Mouse (Mus musculus) embryo, embryonic 10.5 days (tissue): Measurements from ENCODE around the gene Rhot1.
"Not testable (repeated sequence)": the region's sequence is repeated elsewhere in the genome, so short reads cannot be mapped to it uniquely, and the experiment has no call there.

Experiments
- DNase-seq: peaks from one replicate; pipeline ENCODE4 v3.0.0-alpha.2; 2015; ENCODE audit warnings: low spot score

The Rhot1 gene

GRCm38 (mm10) chr11:80196351-80196750 lies 12.5 kb upstream of the Rhot1 start:
- DNase-seq, result no peak

- no peak for DNase-seq
These were observed 9.5 kb upstream of the Rhot1 start for GRCm38 (mm10) chr11:80199316-80199715.

GRCm38 (mm10) chr11:80199773-80200172 lies 9.0 kb upstream of the Rhot1 start:
- DNase-seq, result no peak

GRCm38 (mm10) chr11:80200326-80200725 lies 8.5 kb upstream of the Rhot1 start:
- peak; percentile 55 for DNase-seq

- no peak for DNase-seq
These were observed 6.5 kb upstream of the Rhot1 start for GRCm38 (mm10) chr11:80202296-80202695.

- DNase-seq, result no peak
These were observed 4.8 kb upstream of the Rhot1 start for GRCm38 (mm10) chr11:80204037-80204436.

GRCm38 (mm10) chr11:80204941-80205340 lies 3.9 kb upstream of the Rhot1 start:
- no peak for DNase-seq

- DNase-seq, result no peak
These were observed 357 bp upstream of the Rhot1 start for GRCm38 (mm10) chr11:80208465-80208859.

- DNase-seq, result no peak
These were observed 1.5 kb downstream of the Rhot1 start for GRCm38 (mm10) chr11:80210321-80210720.

- no peak for DNase-seq
These were observed 3.5 kb downstream of the Rhot1 start for GRCm38 (mm10) chr11:80212282-80212681.

GRCm38 (mm10) chr11:80215291-80215690 lies 6.5 kb downstream of the Rhot1 start:
- DNase-seq, result no peak

- DNase-seq, result no peak
These were observed 10.0 kb downstream of the Rhot1 start for GRCm38 (mm10) chr11:80218657-80219293.

- DNase-seq, result not testable (repeated sequence)
These were observed 21.2 kb downstream of the Rhot1 start for GRCm38 (mm10) chr11:80230066-80230465.

GRCm38 (mm10) chr11:80237278-80237677 lies 28.5 kb downstream of the Rhot1 start:
- DNase-seq, result no peak

- DNase-seq, result no peak
These were observed 29.5 kb downstream of the Rhot1 start for GRCm38 (mm10) chr11:80238306-80238705.

GRCm38 (mm10) chr11:80247026-80247425 lies 38.2 kb downstream of the Rhot1 start:
- no peak for DNase-seq

GRCm38 (mm10) chr11:80248531-80248930 lies 39.7 kb downstream of the Rhot1 start:
- no peak for DNase-seq

- no peak for DNase-seq
These were observed 55.3 kb downstream of the Rhot1 start for GRCm38 (mm10) chr11:80264137-80264536.

GRCm38 (mm10) chr11:80271096-80271495 lies 62.3 kb downstream of the Rhot1 start:
- DNase-seq, result no peak

GRCm38 (mm10) chr11:80275011-80275410 lies 66.2 kb downstream of the Rhot1 start:
- DNase-seq, result no peak

GRCm38 (mm10) chr11:80278054-80278453 lies 69.2 kb downstream of the Rhot1 start:
- no peak for DNase-seq

- DNase-seq, result no peak
These were observed 75.0 kb downstream of the Rhot1 start for GRCm38 (mm10) chr11:80283786-80284185.

GRCm38 (mm10) chr11:80284641-80285040 lies 75.8 kb downstream of the Rhot1 start:
- peak; percentile 36 for DNase-seq

GRCm38 (mm10) chr11:80287150-80287549 lies 78.3 kb downstream of the Rhot1 start:
- peak; percentile 90 for DNase-seq
